In genomic region chr6:115330964-115331363, GRCm38 (mm10) we compare ENCODE assay signal across 30 mouse cellular contexts. TPM values are rescaled to one million over a fixed set of nuclear protein-coding genes. Genes with fewer than 3 reads are reported as not detected.
DNase-seq lines count a peak whose midpoint lies in the region; ATAC-seq and TF ChIP-seq lines count a peak whose summit lies in the region.
"Had no signal": no experiment of that assay in that cellular context is flagged by ENCODE, and none has a peak within 500 bp of the region (broad histone marks: within the 10 kb centered on the region; RNA-seq: fewer than 3 reads in every experiment).

No protein-coding gene starts in this region.

- peak overlapping the region; percentile 22 for H3K27ac ChIP-seq in bone marrow macrophage, adult 2 months (ENCODE audit: insufficient read depth, low read depth, low read length)
- H3K27ac ChIP-seq: embryonic facial prominence, embryonic 13.5 days; forebrain, embryonic 12.5 days; gastrocnemius, adult 2 months; hindbrain, postnatal 0 days; kidney, embryonic 15.5 days; left cerebral cortex, adult 2 months; limb, embryonic 15.5 days had no signal

- DNase-seq in layer of hippocampus, adult 9-11 months, result peak; percentile 9
- no peak for DNase-seq in layer of hippocampus, adult 18-20 months (ENCODE audit: low spot score in 2 of 2)
- peak; percentile 1 for DNase-seq in splenic B cell, adult 2 months (ENCODE audit: low read depth, low spot score)
- no peak for DNase-seq in adrenal gland, postnatal 25 days
- DNase-seq in natural killer cell, adult 2 months (ENCODE audit: low spot score in 2 of 2), result no peak
- DNase-seq: adrenal gland, postnatal 10 days; cerebellum, adult 2 months; cerebellum, postnatal 25 days; embryo, embryonic 11 days; gastrocnemius, adult 2 months; heart, postnatal 10 days; kidney, postnatal 4 days; left cerebral cortex, postnatal 4 days; lung, postnatal 10 days; midbrain, embryonic 14.5 days; right cerebral cortex, adult 18-20 months; right cerebral cortex, postnatal 4 days had no signal

- H3K36me3 ChIP-seq in splenic B cell, adult 2 months (ENCODE audit: control insufficient read depth, insufficient read depth, low read length, poor library complexity, severe bottlenecking), result no peaks in the 10 kb centered on the region
- H3K36me3 ChIP-seq: embryonic facial prominence, embryonic 13.5 days; forebrain, embryonic 12.5 days; heart, embryonic 12.5 days; kidney, embryonic 15.5 days; limb, embryonic 15.5 days had no signal

- TF ChIP-seq CTCF in bone marrow macrophage, adult 2 months (IDR thresholded peaks at IDR 0.05; ENCODE audit: low read depth, low read length), result no peak

- TF ChIP-seq POLR2A in bone marrow macrophage, adult 2 months (IDR thresholded peaks at IDR 0.05; ENCODE audit: borderline replicate concordance, low read depth, low read length), result no peak

- H3K4me1 ChIP-seq in bone marrow macrophage, adult 2 months (ENCODE audit: control insufficient read depth, insufficient read depth, low read length), result peaks cover 43% of the 10 kb centered on the region
- H3K4me1 ChIP-seq: forebrain, embryonic 12.5 days; limb, embryonic 15.5 days had no signal

- no peaks in the 10 kb centered on the region for H3K27me3 ChIP-seq in splenic B cell, adult 2 months (ENCODE audit: control insufficient read depth, insufficient read depth, low read length, poor library complexity, severe bottlenecking)
- H3K27me3 ChIP-seq: embryonic facial prominence, embryonic 13.5 days; forebrain, embryonic 12.5 days; kidney, embryonic 15.5 days; limb, embryonic 15.5 days had no signal

- H3K4me3 ChIP-seq in bone marrow macrophage, adult 2 months (ENCODE audit: insufficient read depth, low read length), result no peak overlapping the region
- H3K4me3 ChIP-seq: embryonic facial prominence, embryonic 13.5 days; erythroblast, embryonic 14.5 days; forebrain, embryonic 12.5 days; gastrocnemius, adult 2 months; heart, embryonic 12.5 days; kidney, embryonic 15.5 days; left cerebral cortex, adult 2 months; limb, embryonic 15.5 days had no signal

- ATAC-seq in granulocyte monocyte progenitor cell, adult 5-6 weeks (replicated peaks; ENCODE audit: poor library complexity, severe bottlenecking), result peak; percentile 96
- ATAC-seq: activated CD4-positive, CD25-positive, alpha-beta regulatory T cell, adult 4 months; hindbrain, postnatal 0 days; intestine, postnatal 0 days had no signal

RNA-seq across cellular contexts. Expression of gene Pparg, which starts 29.8 kb away (rescaled TPM):
- total RNA-seq in layer of hippocampus, adult 18-20 months (2021), result 1 to 10 TPM; 2.0 to 2.1 TPM
- polyA plus RNA-seq in bone marrow macrophage, adult 2 months (2012; ENCODE audit: insufficient read depth, insufficient read length, missing spikeins), result 32.2 and 41.1 TPM in 2 replicates
- total RNA-seq in granulocyte monocyte progenitor cell, adult 5-6 weeks (2014; fragmentation: Nextera tagmentation), result 0.30 TPM in 1 of 2 replicates, not detected in the other
- 0.98 and 3.4 TPM in 2 replicates for total RNA-seq in granulocyte monocyte progenitor cell, adult 5-6 weeks (2017)
- 37.1 and 50.3 TPM in 2 replicates for total RNA-seq in adrenal gland, postnatal 25 days (2021)
- total RNA-seq: megakaryocyte-erythroid progenitor cell, adult 5-6 weeks had no signal
- polyA plus RNA-seq: erythroblast, embryonic 14.5 days; forebrain, embryonic 12.5 days had no signal

Comparison
In these comparisons a context has a peak if more than half of its experiments do, and no peak if none do; other contexts are left out.
1. DNase-seq: peak in layer of hippocampus, adult 9-11 months (single experiment) and splenic B cell, adult 2 months (single experiment); none in layer of hippocampus, adult 18-20 months (0 of 2), adrenal gland, postnatal 25 days (single experiment) and natural killer cell, adult 2 months (0 of 2).